Mouse (Mus musculus) kidney, postnatal 0 days (tissue): ENCODE measurements around the gene Fmnl2. TPM values are rescaled to one million over a fixed set of nuclear protein-coding genes. Genes with fewer than 3 reads are reported as not detected.

Experiments used
- ATAC-seq: fragments of 200-750 bp; cut with Nextera tagmentation; replicated peaks from 2 replicates; pipeline ENCODE4 v1.8.0; 2017; ENCODE audit warnings: low read depth, moderate number of reproducible peaks, moderate TSS enrichment, moderate library complexity; ENCODE audit not compliant: low FRiP score
- DNase-seq: peaks from one replicate; pipeline ENCODE4 v3.0.0-alpha.2; 2016; ENCODE audit warnings: low spot score
- H3K27ac ChIP-seq: fragments of 300-500 bp; sonication (generic); 2 replicates; pipeline ENCODE4 v1.5.1; 2014; ENCODE audit warnings: mild to moderate bottlenecking
- H3K27me3 ChIP-seq: fragments of 300-500 bp; sonication (generic); 2 replicates; pipeline ENCODE4 v1.6.1; 2014; ENCODE audit warnings: low read length, mixed read lengths; ENCODE audit not compliant: insufficient read depth
- H3K36me3 ChIP-seq: fragments of 300-500 bp; sonication (generic); 2 replicates; pipeline ENCODE4 v1.6.1; 2014; ENCODE audit warnings: low read length, mixed read lengths; ENCODE audit not compliant: insufficient read depth
- H3K4me1 ChIP-seq: fragments of 300-500 bp; sonication (generic); replicated peaks from 2 replicates; pipeline ENCODE4 v1.6.1; 2014; ENCODE audit warnings: antibody characterized with exemption, low read length, mixed read lengths; ENCODE audit not compliant: insufficient read depth
- H3K4me2 ChIP-seq: fragments of 300-500 bp; sonication (generic); 2 replicates; pipeline ENCODE4 v1.6.1; 2014; ENCODE audit warnings: mild to moderate bottlenecking, low read length, moderate library complexity, mixed read lengths
- H3K4me3 ChIP-seq: fragments of 300-500 bp; sonication (generic); replicated peaks from 2 replicates; pipeline ENCODE4 v1.5.1; 2014; ENCODE audit warnings: low read depth, low read length
- H3K9ac ChIP-seq: fragments of 300-500 bp; sonication (generic); 2 replicates; pipeline ENCODE4 v1.6.1; 2014; ENCODE audit warnings: low read depth, low read length
- H3K9me3 ChIP-seq: fragments of 300-500 bp; sonication (generic); replicated peaks from 2 replicates; pipeline ENCODE4 v1.6.1; 2016; ENCODE audit warnings: low read length, inconsistent platforms, mixed read lengths
- CTCF ChIP-seq: IDR thresholded peaks from 2 replicates; pipeline ENCODE4 v1.5.1; 2016; ENCODE audit warnings: antibody characterized with exemption, low read depth, mild to moderate bottlenecking, moderate library complexity
- WGBS: fragments of 180-500 bp; shearing (Covaris S2); extraction: QIAGEN DNeasy Blood & Tissue Kit; methylation state at CpG from one replicate; pipeline ENCODE4 v1.1.7; 2014; 5-methylcytosine and 5-hydroxymethylcytosine counted together
- polyA plus RNA-seq: library from polyadenylated mRNA; unstranded; fragments of >200 nt; fragmentation: Nextera tagmentation; extraction: Ambion mirVana; gene quantifications from 2 replicates; pipeline ENCODE4 v1.2.1, GENCODE M21; 2015

The Fmnl2 gene
- polyA plus RNA-seq, 1 experiment from 2014 or later, result 8.5 TPM

DNA sequence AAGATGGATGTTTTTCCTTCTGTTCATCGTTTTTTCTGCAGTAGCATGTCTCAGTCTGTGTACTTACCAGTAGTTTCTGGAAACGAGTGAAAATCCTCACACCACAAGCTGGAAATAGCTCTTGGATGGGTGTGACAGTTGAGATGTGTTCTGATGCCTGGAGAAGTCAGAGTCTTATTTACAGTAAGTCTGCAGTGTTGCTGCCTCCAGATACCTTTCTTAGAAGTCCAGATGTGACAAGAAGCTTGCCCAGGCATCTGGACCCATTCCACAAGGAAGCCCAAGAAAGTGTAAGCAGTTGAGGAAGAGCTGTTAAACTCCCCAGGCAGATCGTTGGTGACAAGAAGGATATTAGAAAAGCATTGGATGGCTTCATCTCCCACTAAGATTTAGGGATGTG is 102.3 kb downstream of the Fmnl2 start:
- ATAC-seq, result no peak

GRCm38 (mm10) chr2:52960697-52961096 is 103.0 kb downstream of the Fmnl2 start:
- no peak overlapping the region for H3K9ac ChIP-seq
- no peaks in the 10 kb centered on the region for H3K9me3 ChIP-seq
- no peaks in the 10 kb centered on the region for H3K36me3 ChIP-seq
- ATAC-seq (no peak), DNase-seq (no peak)
- H3K4me1 ChIP-seq, result peaks cover 34% of the 10 kb centered on the region
- 0 out of 2 replicates have a peak overlapping the region, but pooled peaks have one; percentile 25 for H3K27ac ChIP-seq
- TF ChIP-seq CTCF, result no peak
- H3K4me3 ChIP-seq, result no peak overlapping the region
- H3K27me3 ChIP-seq, result no peaks in the 10 kb centered on the region
- H3K4me2 ChIP-seq, result no peak overlapping the region
- 55% methylated on average over 2 of the region's 2 CpGs for whole genome bisulfite sequencing

More for the DNA sequence above, 102.3 kb downstream of the Fmnl2 start:
- Histone ChIP-seq H3K9ac (no peak overlapping the region), H3K4me3 (no peak overlapping the region), H3K27me3 (no peaks in the 10 kb centered on the region), H3K4me2 (no peak overlapping the region), H3K36me3 (no peaks in the 10 kb centered on the region), H3K27ac (no peak overlapping the region), H3K9me3 (no peaks in the 10 kb centered on the region), H3K4me1 (peaks cover 34% of the 10 kb centered on the region)
- TF ChIP-seq CTCF, result no peak
- WGBS, result 33% methylated on average over 3 of the region's 3 CpGs
- DNase-seq, result no peak

GRCm38 (mm10) chr2:52963439-52963838 is 105.8 kb downstream of the Fmnl2 start:
- Histone ChIP-seq H3K27ac (0 out of 2 replicates have a peak overlapping the region, but pooled peaks have one; percentile 8), H3K27me3 (no peaks in the 10 kb centered on the region), H3K9ac (no peak overlapping the region), H3K4me1 (peaks cover 31% of the 10 kb centered on the region), H3K36me3 (no peaks in the 10 kb centered on the region), H3K4me3 (no peak overlapping the region), H3K4me2 (no peak overlapping the region), H3K9me3 (no peaks in the 10 kb centered on the region)
- ATAC-seq (no peak), DNase-seq (no peak)
- WGBS, result 78% methylated on average over 1 of the region's 1 CpGs
- no peak for TF ChIP-seq CTCF

- Histone ChIP-seq H3K27me3 (no peaks in the 10 kb centered on the region), H3K9me3 (no peaks in the 10 kb centered on the region), H3K4me3 (no peak overlapping the region), H3K9ac (no peak overlapping the region), H3K4me2 (no peak overlapping the region), H3K27ac (no peak overlapping the region), H3K36me3 (no peaks in the 10 kb centered on the region), H3K4me1 (peaks cover 30% of the 10 kb centered on the region)
- TF ChIP-seq CTCF, result no peak
- WGBS, result 57% methylated on average over 7 of the region's 7 CpGs
- ATAC-seq (no peak), DNase-seq (no peak)
Measured at GRCm38 (mm10) chr2:52964386-52964928, 106.8 kb downstream of the Fmnl2 start.

DNA sequence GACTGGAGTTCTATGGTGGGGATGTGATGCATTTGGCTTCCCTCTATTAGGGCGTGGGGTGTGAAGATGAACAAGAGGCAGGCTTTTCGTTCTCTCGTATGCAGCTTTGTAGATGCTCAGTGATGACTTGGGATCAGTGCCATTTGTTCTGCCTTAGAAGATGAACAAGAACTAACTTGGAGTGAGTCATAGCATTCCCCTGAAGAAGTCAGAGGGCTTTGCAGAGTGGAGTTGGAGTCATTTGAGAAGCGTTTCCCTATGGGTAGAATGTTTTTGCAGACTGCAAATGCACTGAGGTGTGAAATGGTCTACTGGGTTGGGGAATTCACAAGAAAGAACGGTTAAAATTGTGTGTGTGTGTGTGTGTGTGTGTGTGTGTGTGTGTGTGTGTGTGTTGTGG is 108.6 kb downstream of the Fmnl2 start:
- peak; percentile 75 for DNase-seq

DNA sequence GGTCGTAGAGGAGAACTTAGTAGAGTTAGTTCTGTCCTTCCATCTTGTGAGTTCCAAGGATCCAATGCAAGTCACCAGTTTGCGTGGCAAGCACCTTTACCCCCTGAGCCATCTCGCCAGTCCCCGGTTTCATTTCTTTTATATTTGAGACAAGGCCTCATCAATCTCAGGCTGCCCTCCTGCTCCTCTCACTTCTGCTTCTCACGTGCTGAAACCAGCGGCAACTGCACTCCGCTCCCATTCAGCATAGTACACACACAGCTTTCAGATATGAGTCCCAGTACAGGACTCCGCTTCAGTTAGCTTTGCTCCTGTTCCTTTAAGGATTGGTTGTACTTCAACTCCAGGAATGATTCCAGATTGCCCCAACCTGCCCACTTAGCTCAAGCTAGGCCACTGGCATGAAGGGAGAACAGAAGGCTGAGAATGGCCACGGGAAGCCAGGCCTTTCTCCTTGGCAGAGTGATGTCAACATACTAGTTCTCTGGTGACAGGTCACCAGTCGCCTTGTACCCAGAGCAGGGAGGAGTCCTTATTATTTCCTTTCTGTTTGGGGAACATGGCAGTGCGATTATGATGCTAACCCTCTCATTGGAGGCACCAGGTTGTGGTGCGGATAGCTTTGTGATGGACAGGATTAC is 109.3 kb downstream of the Fmnl2 start:
- H3K9ac ChIP-seq, result no peak overlapping the region
- no peak for TF ChIP-seq CTCF
- H3K4me3 ChIP-seq, result no peak overlapping the region
- no peaks in the 10 kb centered on the region for H3K9me3 ChIP-seq
- ATAC-seq, result peak; percentile 34; the same call in 1 of the 2 replicates
- H3K27ac ChIP-seq, result 0 out of 2 replicates have a peak overlapping the region, but pooled peaks have one; percentile 9
- H3K4me1 ChIP-seq, result peaks cover 24% of the 10 kb centered on the region
- no peak overlapping the region for H3K4me2 ChIP-seq
- 58% methylated on average over 12 of the region's 12 CpGs for WGBS
- H3K27me3 ChIP-seq, result no peaks in the 10 kb centered on the region
- no peaks in the 10 kb centered on the region for H3K36me3 ChIP-seq
- DNase-seq, result no peak

More for the DNA sequence above, 108.6 kb downstream of the Fmnl2 start:
- no peaks in the 10 kb centered on the region for H3K36me3 ChIP-seq
- ATAC-seq, result no peak; the same call in 1 of the 2 replicates
- 27% methylated on average over 5 of the region's 5 CpGs for WGBS
- peak overlapping the region; percentile 31 for H3K27ac ChIP-seq
- H3K27me3 ChIP-seq, result no peaks in the 10 kb centered on the region
- no peaks in the 10 kb centered on the region for H3K9me3 ChIP-seq
- H3K4me3 ChIP-seq, result no peak overlapping the region
- H3K4me2 ChIP-seq, result no peak overlapping the region
- H3K9ac ChIP-seq, result no peak overlapping the region
- H3K4me1 ChIP-seq, result peaks cover 24% of the 10 kb centered on the region
- no peak for TF ChIP-seq CTCF
